Mouse (Mus musculus): ENCODE measurements around the gene Tas2r143.
A peak's percentile ranks its signal among the peaks of the same experiment; 100 is the strongest.

DNA sequence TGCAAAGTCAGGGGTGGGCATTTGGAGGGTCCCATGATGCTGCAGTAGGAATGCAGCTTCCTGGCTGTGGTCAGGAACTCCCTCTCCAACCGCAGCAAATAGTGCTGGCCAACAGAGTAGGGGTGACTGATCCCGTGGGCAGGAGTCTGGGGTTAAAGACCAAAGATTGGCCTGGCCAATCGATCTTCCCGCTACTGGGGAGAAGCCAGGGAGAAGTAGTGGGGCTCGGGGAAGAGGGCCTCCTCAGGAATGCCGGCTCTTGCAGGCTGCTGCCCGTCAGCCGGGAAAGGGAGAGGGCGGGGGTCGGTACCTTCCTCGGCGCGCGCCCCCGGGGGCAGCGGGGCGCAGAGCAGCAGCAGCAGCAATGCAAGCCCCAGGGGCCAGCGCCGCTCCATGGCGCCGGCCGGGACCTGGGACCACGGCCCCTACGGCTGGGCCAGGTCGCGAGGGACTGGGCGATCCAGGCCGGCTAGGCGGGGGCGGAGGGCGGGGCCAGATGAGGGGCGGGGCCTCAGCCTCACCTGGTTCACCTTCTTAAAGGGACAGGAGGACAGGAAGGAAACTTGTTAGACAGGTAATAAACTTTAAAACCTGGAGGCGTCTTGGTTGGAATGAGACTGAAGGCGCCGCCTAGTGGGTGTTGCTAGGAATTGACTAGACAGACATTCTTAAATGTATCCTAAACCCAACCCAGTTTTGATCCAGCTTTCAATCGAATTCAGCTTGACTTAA is 27.1 kb upstream of the Tas2r143 start, which contains the start of gene Epha1:
- TF ChIP-seq CTCF (IDR thresholded peaks at IDR 0.05; ENCODE audit: low read depth) = peak; percentile 41
- no peak for TF ChIP-seq EP300 (IDR thresholded peaks at IDR 0.05; ENCODE audit: low read depth)

All from heart, postnatal 0 days (tissue).